Mouse (Mus musculus) forebrain, embryonic 10.5 days (tissue): ENCODE results near the gene Tex19.1. TPM values are rescaled to one million over a fixed set of nuclear protein-coding genes. Genes with fewer than 3 reads are reported as not detected.

ENCODE experiments used
- DNase-seq: peaks from one replicate; pipeline ENCODE4 v3.0.0-alpha.2; 2017; ENCODE audit warnings: low spot score; ENCODE audit errors: extremely low spot score
- H3K27ac ChIP-seq: fragments of 300-500 bp; sonication (generic); 2 replicates; pipeline ENCODE4 v1.5.1; 2016; ENCODE audit warnings: mild to moderate bottlenecking
- H3K27me3 ChIP-seq: fragments of 300-500 bp; sonication (generic); 2 replicates; pipeline ENCODE4 v1.6.1; 2016; ENCODE audit warnings: mild to moderate bottlenecking; ENCODE audit not compliant: poor library complexity, severe bottlenecking
- H3K36me3 ChIP-seq: fragments of 300-500 bp; sonication (generic); replicated peaks from 2 replicates; pipeline ENCODE4 v1.6.1; 2016; ENCODE audit warnings: mild to moderate bottlenecking, moderate library complexity
- H3K4me1 ChIP-seq: fragments of 300-500 bp; sonication (generic); 2 replicates; pipeline ENCODE4 v1.6.1; 2016
- H3K4me3 ChIP-seq: fragments of 300-500 bp; sonication (generic); 2 replicates; pipeline ENCODE4 v1.5.1; 2016; ENCODE audit warnings: mild to moderate bottlenecking, moderate library complexity
- H3K9me3 ChIP-seq: fragments of 300-500 bp; sonication (generic); 2 replicates; pipeline ENCODE4 v1.6.1; 2016; ENCODE audit warnings: mild to moderate bottlenecking, moderate library complexity
- WGBS: fragments of 180-500 bp; shearing (Covaris S2); methylation state at CpG from one replicate; pipeline ENCODE4 v1.1.7; 2016; 5-methylcytosine and 5-hydroxymethylcytosine counted together
- polyA plus RNA-seq: library from polyadenylated mRNA; unstranded; fragments of >200 nt; fragmentation: Nextera tagmentation; extraction: Ambion mirVana; gene quantifications from 2 replicates; pipeline ENCODE4 v1.2.1, GENCODE M21; 2016

Tex19.1 gene
- polyA plus RNA-seq, 1 experiment from 2014 or later, result not detected

DNA sequence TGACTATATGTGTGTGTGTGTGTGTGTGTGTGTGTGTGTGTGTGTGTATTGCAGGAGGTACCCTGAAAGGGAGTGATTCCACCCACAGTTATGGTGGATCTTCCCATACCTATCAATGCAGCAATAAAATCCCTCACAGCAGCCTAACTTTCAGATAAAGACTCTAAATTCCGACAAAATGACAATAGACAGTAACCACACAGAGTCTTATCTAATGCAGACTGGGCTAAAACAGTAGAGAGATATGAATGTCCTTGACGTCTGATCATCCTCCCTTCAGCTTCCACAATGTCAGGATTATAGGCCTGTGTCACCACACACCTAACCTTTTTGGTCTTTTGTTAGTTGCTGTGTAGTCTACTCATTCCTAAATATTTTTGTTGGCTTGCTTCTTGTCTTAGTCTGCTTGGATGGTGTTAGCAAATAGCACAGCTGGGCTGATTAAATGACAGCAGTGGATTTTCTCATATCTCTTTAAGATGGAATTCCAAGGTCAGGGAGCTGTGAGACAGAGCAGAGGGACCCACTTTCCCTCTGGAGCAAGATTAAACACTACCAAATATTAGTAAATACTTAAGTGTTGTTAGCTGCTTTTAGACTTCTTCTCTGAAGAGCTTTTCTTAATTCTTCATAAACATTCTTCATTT, 23.8 kb upstream of the Tex19.1 start:
- Histone ChIP-seq H3K36me3 (no peaks in the 10 kb centered on the region), H3K4me1 (peaks cover 16% of the 10 kb centered on the region), H3K9me3 (no peaks in the 10 kb centered on the region), H3K4me3 (no peak overlapping the region), H3K27ac (no peak overlapping the region), H3K27me3 (no peaks in the 10 kb centered on the region)
- 73% methylated on average over 2 of the region's 2 CpGs for WGBS
- no peak for DNase-seq

DNA sequence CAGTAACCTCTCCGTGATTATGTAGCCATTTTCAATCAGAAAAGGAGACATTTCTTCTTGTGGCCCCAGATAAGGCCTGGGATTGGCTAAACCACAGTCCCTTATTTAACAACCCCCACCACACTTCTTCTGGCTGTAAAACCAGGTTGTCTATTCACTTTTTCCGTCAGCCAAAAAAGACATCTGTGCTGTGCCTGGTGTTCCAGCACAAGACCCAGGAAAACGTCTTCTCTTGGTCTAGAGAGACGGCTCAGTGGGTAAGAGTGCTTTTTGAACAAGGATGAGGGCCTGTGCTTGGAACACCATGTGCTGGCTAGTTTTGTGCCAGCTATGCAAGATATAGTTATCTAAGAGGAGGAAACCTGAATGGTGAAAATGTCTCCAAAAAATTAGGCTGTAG, 22.5 kb upstream of the Tex19.1 start:
- Histone ChIP-seq H3K4me3 (no peak overlapping the region), H3K9me3 (no peaks in the 10 kb centered on the region), H3K27ac (no peak overlapping the region), H3K4me1 (peaks cover 11% of the 10 kb centered on the region), H3K36me3 (no peaks in the 10 kb centered on the region), H3K27me3 (no peaks in the 10 kb centered on the region)
- DNase-seq, result no peak
- 89% methylated on average over 4 of the region's 4 CpGs for WGBS

DNA sequence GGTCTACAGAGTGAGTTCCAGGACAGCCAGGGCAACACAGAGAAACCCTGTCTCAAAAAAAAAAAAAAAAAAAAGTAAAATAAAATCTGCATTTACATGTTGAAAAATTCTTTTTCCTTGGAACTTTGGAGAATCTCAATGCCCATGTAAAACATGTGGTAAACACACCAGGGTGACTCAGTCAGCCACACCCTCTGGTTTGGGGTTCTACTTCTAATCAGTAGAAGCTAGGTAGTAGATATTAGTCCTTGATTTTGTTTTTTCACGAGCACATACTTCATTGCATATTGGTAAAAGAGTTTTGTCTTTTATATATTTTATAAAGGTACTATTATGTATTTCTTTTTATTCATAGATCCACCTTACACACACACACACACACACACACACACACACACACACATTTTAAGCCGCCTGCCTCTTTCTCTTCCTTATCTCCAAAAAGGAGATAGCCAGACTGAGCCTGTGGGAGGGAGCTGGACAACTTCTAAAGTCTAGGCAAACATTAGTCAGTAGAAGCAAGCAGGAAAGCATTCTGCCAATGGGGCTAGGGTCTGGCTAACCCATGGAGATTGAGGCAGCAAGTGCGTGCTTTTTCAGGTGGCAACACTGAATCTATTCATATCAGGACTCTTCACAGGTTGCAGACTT, 20.3 kb upstream of the Tex19.1 start:
- Histone ChIP-seq H3K9me3 (no peaks in the 10 kb centered on the region), H3K4me1 (no peaks in the 10 kb centered on the region), H3K27me3 (no peaks in the 10 kb centered on the region), H3K27ac (no peak overlapping the region), H3K36me3 (no peaks in the 10 kb centered on the region), H3K4me3 (no peak overlapping the region)
- 86% methylated on average over 3 of the region's 3 CpGs for WGBS
- no peak for DNase-seq

DNA sequence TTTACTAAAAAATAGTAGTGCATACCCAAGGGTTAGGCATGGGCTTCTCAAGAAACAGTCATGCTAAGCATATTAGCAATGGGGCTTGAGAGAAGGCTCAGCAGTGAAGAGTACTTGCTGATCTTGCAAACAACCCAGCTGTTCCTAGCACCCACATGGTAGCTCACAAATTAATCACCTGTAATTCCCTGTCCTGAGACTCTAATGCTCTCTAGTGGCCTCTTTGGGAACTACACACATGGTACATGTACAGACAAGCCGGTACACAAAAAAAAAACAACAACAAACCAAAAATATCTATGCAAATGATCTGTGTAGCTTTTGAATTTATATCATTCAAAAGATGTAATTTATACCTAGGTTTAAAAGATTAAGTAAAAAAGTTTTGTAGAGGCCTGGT, 19.5 kb upstream of the Tex19.1 start:
- no peak for DNase-seq

DNA sequence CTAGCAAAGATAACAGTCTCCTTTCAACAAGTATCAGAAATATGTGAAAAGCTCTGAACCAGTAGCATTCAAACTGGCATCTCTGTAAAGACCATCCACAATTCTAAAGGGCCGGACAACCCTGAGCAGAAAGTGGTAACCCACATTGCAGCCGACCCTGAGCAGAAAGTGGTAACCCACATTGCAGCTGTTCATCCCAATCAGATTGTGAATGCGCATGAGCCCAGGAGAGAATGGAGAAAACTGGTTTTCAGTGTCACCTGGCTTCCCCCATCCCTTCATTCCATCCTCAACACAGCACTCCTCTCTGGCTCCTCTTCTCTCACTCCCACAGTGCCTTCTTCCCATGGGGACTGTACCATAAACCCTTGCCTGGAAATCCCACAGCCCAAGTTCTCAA, 18.5 kb upstream of the Tex19.1 start:
- WGBS, result 92% methylated on average over 3 of the region's 3 CpGs
- Histone ChIP-seq H3K4me3 (no peak overlapping the region), H3K27me3 (no peaks in the 10 kb centered on the region), H3K27ac (no peak overlapping the region), H3K9me3 (no peaks in the 10 kb centered on the region), H3K36me3 (no peaks in the 10 kb centered on the region), H3K4me1 (no peaks in the 10 kb centered on the region)
- no peak for DNase-seq

More for the DNA sequence above, 19.5 kb upstream of the Tex19.1 start:
- Histone ChIP-seq H3K36me3 (no peaks in the 10 kb centered on the region), H3K4me1 (no peaks in the 10 kb centered on the region), H3K4me3 (no peak overlapping the region), H3K27me3 (no peaks in the 10 kb centered on the region), H3K9me3 (no peaks in the 10 kb centered on the region), H3K27ac (no peak overlapping the region)
- WGBS, result 82% methylated on average over 1 of the region's 1 CpGs

DNA sequence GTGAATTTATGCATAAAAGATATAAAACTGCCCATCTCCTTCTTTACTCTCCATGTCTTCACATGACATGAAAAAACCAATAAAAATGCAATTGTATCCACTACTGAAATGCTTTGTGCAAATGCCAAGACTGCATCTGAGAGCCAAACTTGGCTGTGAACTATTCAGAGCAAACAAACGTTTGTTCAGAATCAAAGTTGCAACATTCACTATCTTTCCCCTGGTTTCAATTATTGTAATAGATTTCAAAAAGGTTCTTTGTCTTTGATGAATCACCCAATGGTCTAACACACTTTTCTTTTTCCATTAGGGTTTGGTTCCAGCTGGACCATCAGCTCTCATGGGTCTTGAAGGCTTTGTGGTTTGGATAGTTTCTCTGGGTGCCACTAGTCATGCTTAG, 16.3 kb upstream of the Tex19.1 start:
- Histone ChIP-seq H3K27ac (no peak overlapping the region), H3K4me3 (no peak overlapping the region)
- WGBS, result 85% methylated on average over 1 of the region's 1 CpGs

DNA sequence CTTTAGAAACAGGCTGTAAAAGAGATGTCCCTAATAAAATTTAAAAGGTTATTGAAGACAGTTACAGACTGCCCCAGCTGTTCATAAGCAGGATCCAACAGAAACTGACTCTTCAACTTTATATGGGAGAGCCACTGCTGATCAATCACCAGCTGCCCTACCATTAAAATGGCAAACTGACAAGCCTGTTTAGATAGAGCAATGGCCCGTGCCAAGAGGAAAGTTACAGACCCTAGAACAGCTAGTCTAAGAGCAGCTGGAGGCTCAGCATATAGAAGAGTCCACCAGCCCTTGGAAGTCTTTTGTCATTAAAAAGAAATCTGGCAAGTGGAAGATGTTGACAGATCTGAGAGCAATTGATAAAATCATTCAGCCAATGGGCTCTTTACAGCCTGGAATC, 11.3 kb upstream of the Tex19.1 start:
- H3K4me1 ChIP-seq, result no peaks in the 10 kb centered on the region
- no peak overlapping the region for H3K27ac ChIP-seq
- no peaks in the 10 kb centered on the region for H3K9me3 ChIP-seq
- H3K36me3 ChIP-seq, result no peaks in the 10 kb centered on the region
- WGBS, result 80% methylated on average over 1 of the region's 1 CpGs
- H3K4me3 ChIP-seq, result no peak overlapping the region
- no peaks in the 10 kb centered on the region; the same call in 1 of the 2 replicates for H3K27me3 ChIP-seq
- DNase-seq, result no peak

More for the DNA sequence above, 16.3 kb upstream of the Tex19.1 start:
- H3K27me3 ChIP-seq, result no peaks in the 10 kb centered on the region
- H3K36me3 ChIP-seq, result no peaks in the 10 kb centered on the region
- H3K4me1 ChIP-seq, result no peaks in the 10 kb centered on the region
- no peaks in the 10 kb centered on the region for H3K9me3 ChIP-seq
- no peak for DNase-seq

DNA sequence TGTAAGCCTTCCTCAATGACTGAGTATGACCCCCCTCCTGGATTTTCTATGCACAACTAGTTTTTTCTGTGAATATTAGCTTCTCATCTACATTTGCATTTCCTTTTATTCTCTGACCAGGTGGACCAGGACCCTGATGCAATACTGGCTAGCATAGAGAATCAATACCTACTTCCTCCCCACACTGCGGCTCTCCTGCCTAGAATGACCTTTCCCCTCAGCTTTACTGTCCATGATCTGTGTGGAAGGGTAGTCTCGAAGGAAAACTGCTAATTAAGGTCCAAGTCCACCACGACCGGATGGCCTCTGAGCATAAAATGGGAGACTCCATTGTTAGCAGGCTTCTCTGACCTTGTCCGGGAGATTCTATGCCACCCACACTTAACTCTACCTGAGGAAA, 8.3 kb upstream of the Tex19.1 start:
- H3K27me3 ChIP-seq, result no peaks in the 10 kb centered on the region; the same call in 1 of the 2 replicates
- 88% methylated on average over 5 of the region's 5 CpGs for WGBS
- DNase-seq, result no peak
- H3K9me3 ChIP-seq, result no peaks in the 10 kb centered on the region
- no peaks in the 10 kb centered on the region for H3K36me3 ChIP-seq
- no peak overlapping the region for H3K4me3 ChIP-seq
- no peak overlapping the region for H3K27ac ChIP-seq
- no peaks in the 10 kb centered on the region for H3K4me1 ChIP-seq

DNA sequence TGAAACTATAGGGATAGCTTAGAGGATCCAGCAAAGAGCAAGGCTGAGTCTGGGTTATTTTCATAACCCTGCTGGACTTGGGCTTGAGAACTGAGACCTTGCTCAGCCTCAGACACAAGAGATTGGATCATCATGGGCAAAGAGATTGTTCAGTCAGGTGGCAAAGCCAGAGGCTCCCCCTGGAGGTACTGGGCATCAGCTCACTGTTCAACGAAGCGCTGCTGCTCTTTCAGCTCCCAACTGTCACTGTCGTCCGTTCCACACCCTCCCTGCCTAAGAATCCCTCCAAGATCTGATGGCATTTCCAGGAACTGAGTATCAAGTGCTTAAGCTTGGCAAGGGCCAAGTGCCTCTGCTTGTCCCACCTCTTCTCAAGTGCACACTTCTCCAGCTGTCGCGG, 7.2 kb upstream of the Tex19.1 start:
- WGBS, result 57% methylated on average over 6 of the region's 6 CpGs
- no peak overlapping the region for H3K27ac ChIP-seq
- no peak overlapping the region for H3K4me3 ChIP-seq
- no peak for DNase-seq
- H3K9me3 ChIP-seq, result no peaks in the 10 kb centered on the region
- no peaks in the 10 kb centered on the region; the same call in 1 of the 2 replicates for H3K27me3 ChIP-seq
- no peaks in the 10 kb centered on the region for H3K36me3 ChIP-seq
- peaks cover 7% of the 10 kb centered on the region for H3K4me1 ChIP-seq

DNA sequence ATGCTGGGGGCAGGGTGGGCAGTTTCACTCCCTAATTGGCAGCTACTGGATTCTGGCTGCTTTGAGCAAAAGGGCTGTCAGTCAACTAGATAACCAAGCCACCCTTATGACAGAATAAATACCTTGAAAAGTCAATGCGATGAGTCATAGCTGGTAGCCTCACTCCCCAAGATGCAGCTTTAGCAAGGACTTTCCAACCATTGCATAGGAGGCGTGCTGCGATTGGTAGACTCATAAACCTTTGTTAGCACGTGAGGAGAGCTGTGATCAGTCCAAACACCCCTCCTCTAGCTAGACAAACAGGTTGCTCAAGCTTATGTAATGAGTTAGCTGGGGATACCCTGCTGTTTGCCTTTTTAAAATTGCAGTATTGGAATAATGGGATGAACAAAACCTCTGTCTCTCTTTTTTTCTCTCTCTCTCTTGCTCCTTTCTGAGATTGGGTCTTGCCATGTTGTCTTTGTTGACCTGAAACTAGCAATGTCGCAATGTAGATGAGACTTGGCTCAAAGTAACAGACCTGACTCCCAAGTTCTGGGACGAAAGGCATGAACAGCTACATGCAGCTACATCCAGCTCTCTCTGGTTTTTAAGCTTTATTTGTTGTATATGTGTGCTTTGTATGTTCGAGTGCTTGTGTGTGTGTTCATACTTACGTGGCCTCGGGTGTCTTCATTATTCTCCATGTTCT, 2.5 kb upstream of the Tex19.1 start:
- no peaks in the 10 kb centered on the region for H3K9me3 ChIP-seq
- peaks cover 7% of the 10 kb centered on the region for H3K4me1 ChIP-seq
- 78% methylated on average over 9 of the region's 9 CpGs for WGBS
- H3K27me3 ChIP-seq, result no peaks in the 10 kb centered on the region; the same call in 1 of the 2 replicates
- DNase-seq, result no peak
- H3K36me3 ChIP-seq, result no peaks in the 10 kb centered on the region
- no peak overlapping the region for H3K27ac ChIP-seq
- H3K4me3 ChIP-seq, result no peak overlapping the region

DNA sequence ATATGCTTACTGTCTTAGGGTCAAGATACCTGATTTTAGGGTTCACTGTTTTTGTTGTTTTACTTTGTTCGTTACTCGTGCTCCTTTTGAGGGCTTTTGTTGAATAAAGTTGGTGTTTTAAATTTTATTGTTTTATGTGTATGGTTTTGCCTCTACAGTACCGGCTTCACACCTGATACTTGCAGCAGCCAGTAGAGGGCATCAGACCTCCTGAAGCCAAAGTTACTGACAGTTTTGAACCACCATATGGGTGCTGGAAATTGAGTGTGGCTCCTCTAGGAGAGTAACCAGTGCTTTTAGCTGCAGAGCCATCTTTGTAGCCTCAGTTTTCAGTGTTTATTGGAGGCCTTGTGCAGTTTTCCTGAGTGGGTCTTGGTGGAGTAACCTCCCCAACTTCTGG, 2.2 kb downstream of the Tex19.1 start:
- no peak for DNase-seq
- Histone ChIP-seq H3K9me3 (no peaks in the 10 kb centered on the region), H3K4me3 (no peak overlapping the region), H3K36me3 (no peaks in the 10 kb centered on the region), H3K4me1 (peaks cover 4% of the 10 kb centered on the region), H3K27ac (no peak overlapping the region), H3K27me3 (0 out of 2 replicates have a peak, but pooled peaks cover 4% of the 10 kb centered on the region)
- WGBS, result 85% methylated on average over 3 of the region's 3 CpGs

DNA sequence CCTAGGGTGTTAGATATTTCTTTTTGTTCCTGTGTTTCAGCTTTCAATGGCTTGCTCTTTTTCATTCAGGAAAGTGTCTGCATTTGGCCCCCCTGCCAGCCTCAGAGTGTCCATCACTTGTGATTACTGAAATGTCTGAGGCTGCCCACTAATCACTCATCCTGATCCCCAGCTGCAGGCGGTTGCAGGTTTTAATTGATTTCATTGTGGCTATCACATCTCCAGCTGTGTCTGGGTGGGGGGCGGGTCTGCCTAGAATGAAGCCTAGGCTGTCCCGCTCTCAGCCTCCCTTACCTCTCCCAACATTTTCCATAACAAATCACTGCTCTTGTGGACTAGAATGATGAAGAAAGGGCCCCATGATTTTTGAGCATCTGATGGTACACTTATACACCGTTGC, 8.3 kb downstream of the Tex19.1 start:
- peaks cover 34% of the 10 kb centered on the region for H3K4me1 ChIP-seq
- WGBS, result 13% methylated on average over 4 of the region's 4 CpGs
- peaks cover 60% of the 10 kb centered on the region for H3K27me3 ChIP-seq
- H3K4me3 ChIP-seq, result no peak overlapping the region
- H3K9me3 ChIP-seq, result no peaks in the 10 kb centered on the region
- H3K27ac ChIP-seq, result no peak overlapping the region
- no peak for DNase-seq
- H3K36me3 ChIP-seq, result no peaks in the 10 kb centered on the region

DNA sequence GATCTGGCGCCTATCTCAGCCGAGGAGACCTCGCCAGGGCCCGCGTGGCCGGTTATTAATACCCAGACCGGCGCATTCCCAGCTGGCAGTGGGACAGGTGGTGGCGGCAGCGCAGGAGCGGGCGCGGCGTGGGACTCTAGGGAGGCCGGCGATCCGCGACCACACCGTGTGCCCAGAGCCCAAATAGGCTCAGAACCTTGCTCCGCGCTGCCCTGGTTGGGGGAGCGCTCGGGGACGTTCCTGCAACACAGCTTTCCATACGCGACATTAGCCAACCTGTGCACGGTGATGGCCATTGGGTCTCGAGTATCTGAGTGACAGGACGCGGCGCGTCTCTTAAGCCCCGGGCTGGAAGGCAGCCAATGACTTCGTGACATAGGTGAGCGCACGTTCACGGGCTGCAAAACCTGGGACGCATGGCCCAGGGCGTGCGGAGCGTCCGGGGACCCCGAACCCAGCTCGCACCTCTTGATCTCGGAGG, 10.5 kb downstream of the Tex19.1 start:
- H3K4me3 ChIP-seq, result peak overlapping the region; percentile 49
- H3K4me1 ChIP-seq, result peaks cover 40% of the 10 kb centered on the region
- no peaks in the 10 kb centered on the region for H3K9me3 ChIP-seq
- H3K27me3 ChIP-seq, result peaks cover 65% of the 10 kb centered on the region
- no peak for DNase-seq
- WGBS, result 1% methylated on average over 45 of the region's 45 CpGs
- H3K27ac ChIP-seq, result no peak overlapping the region
- H3K36me3 ChIP-seq, result no peaks in the 10 kb centered on the region
